In the genomic region with DNA sequence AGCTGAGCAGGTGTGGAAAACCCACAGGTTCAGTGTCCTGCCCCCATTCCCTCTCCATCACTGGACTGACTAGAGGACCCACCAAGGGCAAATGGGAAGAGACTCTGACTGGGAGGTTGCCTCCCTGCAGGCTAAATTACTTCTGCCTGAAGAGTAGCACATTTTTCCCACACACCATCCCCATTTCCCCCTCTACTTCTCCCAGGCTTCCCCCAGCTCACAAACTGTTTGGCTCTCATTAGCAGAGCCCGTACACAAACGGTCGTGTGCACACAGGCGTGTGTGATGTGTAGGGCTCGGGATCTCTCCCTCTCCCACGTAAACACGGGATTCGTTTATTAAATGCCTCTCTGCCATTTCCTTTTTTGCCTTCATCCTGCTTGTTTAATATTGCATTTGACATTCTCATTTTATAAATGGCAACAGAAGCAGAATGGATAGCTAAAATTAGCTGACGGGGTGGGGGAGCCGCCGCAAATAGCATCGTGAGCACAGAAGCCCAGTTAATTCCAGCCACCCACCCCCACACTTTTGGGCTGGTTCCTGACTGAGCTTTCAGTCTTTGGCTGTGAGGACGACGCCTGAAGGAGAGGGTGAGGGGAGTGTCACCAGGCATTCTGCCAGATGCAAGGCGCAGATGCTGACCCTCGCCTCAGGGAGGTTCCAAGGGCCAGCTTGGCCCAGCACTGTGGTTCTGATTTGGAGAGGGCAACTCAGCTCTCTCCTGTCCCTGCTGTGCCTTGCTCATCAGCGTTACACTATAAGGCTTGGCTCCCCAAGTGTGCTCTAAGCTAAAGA, we compare ENCODE assay signal across 8 mouse cellular contexts.
DNase-seq lines count a peak whose midpoint lies in the region; ATAC-seq lines count a peak whose summit lies in the region.

No protein-coding gene starts in this region.

- peak; percentile 22 for DNase-seq in embryo, embryonic 10.5 days (ENCODE audit: low spot score)
- no peak for DNase-seq in embryo, embryonic 10 days (ENCODE audit: low spot score)
- peak; percentile 44 for DNase-seq in heart, postnatal 25 days (ENCODE audit: low spot score)
- DNase-seq in kidney, postnatal 4 days, result peak; percentile 60 to 69
- DNase-seq in midbrain, embryonic 10.5 days (ENCODE audit: low spot score), result peak; percentile 33
- DNase-seq in right cerebral cortex, postnatal 4 days, result peak; percentile 68

- peak; percentile 75 for ATAC-seq in frontal cortex, adult (ENCODE audit: low TSS enrichment)
- no peak for ATAC-seq in megakaryocyte, adult 5-6 weeks (ENCODE audit: poor library complexity, severe bottlenecking)

- H3K4me1 ChIP-seq in midbrain, embryonic 10.5 days, result peaks cover 86% of the 10 kb centered on the region

- H3K27ac ChIP-seq in midbrain, embryonic 10.5 days (replicated peaks), result peak overlapping the region; percentile 81

- 52% methylated on average over 17 of the region's 17 CpGs for WGBS in midbrain, embryonic 10.5 days

- H3K36me3 ChIP-seq in midbrain, embryonic 10.5 days, result peaks cover 66% of the 10 kb centered on the region

- H3K9me3 ChIP-seq in midbrain, embryonic 10.5 days (replicated peaks), result no peaks in the 10 kb centered on the region

- H3K4me3 ChIP-seq in midbrain, embryonic 10.5 days, result no peak overlapping the region

- intact Hi-C loops in heart, postnatal 25 days (cut with DNase I), result no loop called here

- peaks cover 23% of the 10 kb centered on the region for H3K27me3 ChIP-seq in midbrain, embryonic 10.5 days (ENCODE audit: low read depth, poor library complexity, severe bottlenecking)
